Mouse (Mus musculus) A20 (cell line): ENCODE measurements around the gene Ccr7.

Experiments
- DNase-seq: peaks from one replicate; pipeline ENCODE4 v3.0.0-alpha.2; 2011; ENCODE audit warnings: low read depth, low spot score

The Ccr7 gene

GRCm38 (mm10) chr11:99117907-99118306 is 37.0 kb downstream of the Ccr7 start:
- no peak for DNase-seq

- no peak for DNase-seq
These were observed 38.9 kb downstream of the Ccr7 start for GRCm38 (mm10) chr11:99115940-99116339.

GRCm38 (mm10) chr11:99113111-99113510 is 41.8 kb downstream of the Ccr7 start:
- no peak for DNase-seq

- no peak for DNase-seq
These were observed 42.2 kb downstream of the Ccr7 start for GRCm38 (mm10) chr11:99112700-99113099.

- no peak for DNase-seq
These were observed 43.2 kb downstream of the Ccr7 start for GRCm38 (mm10) chr11:99111631-99112030.

- DNase-seq = peak; percentile 54
These were observed 43.7 kb downstream of the Ccr7 start for GRCm38 (mm10) chr11:99111155-99111554.

- peak; percentile 50 for DNase-seq
These were observed 44.3 kb downstream of the Ccr7 start for GRCm38 (mm10) chr11:99110370-99111110.

- no peak for DNase-seq
These were observed 46.6 kb downstream of the Ccr7 start for GRCm38 (mm10) chr11:99108296-99108695.

GRCm38 (mm10) chr11:99105981-99106726 is 48.7 kb downstream of the Ccr7 start:
- DNase-seq = no peak

GRCm38 (mm10) chr11:99104609-99105410 is 50.1 kb downstream of the Ccr7 start:
- no peak for DNase-seq

- DNase-seq = no peak
These were observed 52.2 kb downstream of the Ccr7 start for GRCm38 (mm10) chr11:99102575-99103270.

GRCm38 (mm10) chr11:99101693-99102092 is 53.2 kb downstream of the Ccr7 start:
- no peak for DNase-seq

- DNase-seq = no peak
These were observed 54.7 kb downstream of the Ccr7 start for GRCm38 (mm10) chr11:99100215-99100614.

- no peak for DNase-seq
These were observed 55.4 kb downstream of the Ccr7 start for GRCm38 (mm10) chr11:99099516-99099915.

GRCm38 (mm10) chr11:99098924-99099323 is 56.0 kb downstream of the Ccr7 start:
- no peak for DNase-seq

GRCm38 (mm10) chr11:99096996-99097774 is 57.7 kb downstream of the Ccr7 start:
- DNase-seq = no peak

- DNase-seq = no peak
These were observed 58.5 kb downstream of the Ccr7 start for GRCm38 (mm10) chr11:99096417-99096816.

- DNase-seq = no peak
These were observed 59.1 kb downstream of the Ccr7 start for GRCm38 (mm10) chr11:99095759-99096158.

- no peak for DNase-seq
These were observed 59.8 kb downstream of the Ccr7 start for GRCm38 (mm10) chr11:99094911-99095676.
